Mouse (Mus musculus): ENCODE data around the gene Bahcc1.

The Bahcc1 gene

DNA sequence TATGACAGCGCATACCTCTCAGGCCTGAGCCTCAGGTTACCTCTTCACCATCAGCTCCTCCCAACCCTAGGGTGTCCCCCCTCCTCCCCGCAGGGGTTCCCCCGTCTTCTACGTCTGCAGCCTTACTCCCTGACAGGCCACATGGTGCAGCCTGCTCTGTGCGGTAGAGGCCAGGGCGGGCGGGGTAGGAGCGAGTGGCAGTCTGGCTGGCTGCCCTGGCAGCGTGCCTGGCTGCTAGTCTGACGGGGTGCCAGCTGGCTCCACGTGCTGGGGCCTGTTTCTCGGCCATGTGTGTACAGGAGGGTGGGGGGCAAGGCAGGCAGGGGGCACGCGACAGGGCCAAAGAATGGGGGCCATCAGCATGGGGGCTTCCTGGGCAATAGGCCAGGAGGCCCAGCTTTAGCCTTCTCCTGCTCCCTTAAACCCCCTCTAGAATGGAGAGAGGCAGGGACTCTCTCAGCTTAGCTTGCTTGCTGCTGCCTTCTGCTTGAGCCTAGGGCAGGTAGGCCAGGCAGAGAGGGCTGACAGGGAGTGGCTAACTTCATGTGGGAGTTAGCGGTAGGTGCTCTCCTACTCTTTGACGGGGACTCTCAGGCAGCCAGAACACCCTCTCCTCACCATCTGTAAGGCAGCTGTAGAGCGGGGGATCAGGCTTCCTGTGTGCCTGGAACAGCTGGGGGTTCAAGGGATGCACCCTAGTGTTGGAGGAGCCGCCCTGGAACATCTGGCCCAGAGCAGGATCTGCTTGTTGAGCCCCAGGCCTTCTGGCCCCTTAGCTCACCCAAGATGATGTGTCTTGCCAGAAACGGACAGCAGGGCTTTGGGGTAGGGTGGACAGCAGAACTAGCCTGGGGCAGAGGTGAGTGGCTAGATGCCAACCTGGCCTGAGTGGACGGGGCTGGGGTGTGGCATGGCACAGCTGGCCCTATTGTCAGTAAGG, 28.9 kb downstream of the Bahcc1 start:
- DNase-seq (ENCODE audit: low spot score), result peak; percentile 100

DNA sequence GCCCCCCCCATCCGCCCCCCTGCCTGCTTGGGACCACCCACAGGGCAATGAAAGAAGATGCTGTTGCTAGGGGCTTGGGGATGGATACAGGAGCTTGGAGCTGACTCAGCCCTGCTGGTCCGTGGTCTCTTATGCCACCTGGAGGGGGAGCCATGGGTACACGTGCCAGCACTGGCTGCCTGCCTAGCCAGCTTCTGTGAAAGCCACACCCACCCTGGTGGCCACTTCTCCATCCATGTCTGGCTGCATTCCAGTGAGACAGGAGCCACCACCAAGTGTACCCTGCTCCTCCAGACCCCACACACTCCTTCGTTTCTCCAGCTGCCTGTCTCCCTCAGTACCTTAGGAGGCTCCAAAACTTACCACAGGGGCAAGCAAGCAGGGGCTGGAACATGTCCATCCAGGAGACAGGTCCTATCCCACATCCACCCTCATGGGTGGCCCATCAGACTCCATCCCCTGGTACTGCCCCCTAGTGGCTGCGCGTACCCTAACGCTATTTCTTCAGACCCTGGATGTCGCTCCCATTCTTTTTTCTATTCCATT, 29.7 kb downstream of the Bahcc1 start:
- peak; percentile 70 for DNase-seq (ENCODE audit: low spot score)

DNA sequence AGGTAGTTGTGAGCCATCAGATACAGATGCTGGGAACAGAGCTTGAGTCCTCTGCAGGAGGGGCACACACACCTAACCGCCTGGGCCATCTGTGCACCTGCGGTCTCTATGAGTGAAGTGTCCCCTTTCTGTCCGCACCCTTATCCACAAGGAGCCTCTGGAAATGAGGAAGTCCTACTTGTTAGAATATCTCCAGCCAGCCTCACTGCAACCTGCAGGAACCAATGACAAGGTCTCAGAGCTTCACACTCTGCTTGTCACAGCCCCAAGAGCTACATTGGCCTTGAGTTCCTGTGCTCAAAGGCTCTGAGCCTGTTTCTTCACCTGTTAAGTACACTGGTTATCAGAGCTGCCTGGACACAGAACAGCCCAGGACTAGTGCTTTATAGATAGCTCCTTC, 30.4 kb downstream of the Bahcc1 start:
- no peak for DNase-seq (ENCODE audit: low spot score)

DNA sequence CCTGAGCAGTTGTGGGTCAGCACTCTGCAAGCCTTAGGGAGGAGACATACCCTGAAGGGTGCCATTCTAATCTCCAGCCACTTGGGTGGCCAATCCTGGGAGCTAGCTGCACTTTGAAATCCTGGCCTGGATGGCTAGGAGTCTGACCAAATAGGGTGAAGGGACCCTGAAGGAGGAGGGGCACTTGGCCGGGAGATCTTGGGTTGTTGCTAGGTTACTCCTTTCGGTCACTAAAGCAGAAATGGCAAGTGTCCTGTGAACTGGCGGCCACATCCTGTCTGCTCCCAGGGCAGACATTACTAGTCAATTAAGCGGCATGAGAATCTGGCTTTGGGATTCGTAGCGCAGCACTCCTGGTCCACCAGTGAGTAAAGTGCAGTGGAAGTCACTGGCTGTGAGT, 31.3 kb downstream of the Bahcc1 start:
- DNase-seq (ENCODE audit: low spot score), result no peak

DNA sequence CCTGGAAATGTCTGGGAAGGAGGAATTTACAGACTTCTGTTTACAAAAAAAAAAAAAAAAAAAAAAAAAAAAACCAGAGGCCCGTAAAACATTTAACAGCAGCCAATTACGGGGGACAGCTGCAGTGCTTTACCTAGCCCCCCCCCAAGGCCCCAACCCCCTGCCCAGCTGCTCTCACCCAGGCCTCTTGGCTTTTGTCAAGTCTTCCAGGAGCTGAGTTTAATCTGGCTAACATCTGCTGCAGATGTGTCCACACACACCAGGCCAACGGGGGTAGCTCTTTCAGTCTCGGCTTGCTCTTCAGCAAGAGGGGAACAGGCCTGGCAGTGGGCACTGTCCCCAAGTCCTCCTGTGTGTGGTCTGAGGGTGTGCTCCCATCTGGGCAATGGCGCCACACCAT, 32.7 kb downstream of the Bahcc1 start:
- DNase-seq (ENCODE audit: low spot score), result no peak

DNA sequence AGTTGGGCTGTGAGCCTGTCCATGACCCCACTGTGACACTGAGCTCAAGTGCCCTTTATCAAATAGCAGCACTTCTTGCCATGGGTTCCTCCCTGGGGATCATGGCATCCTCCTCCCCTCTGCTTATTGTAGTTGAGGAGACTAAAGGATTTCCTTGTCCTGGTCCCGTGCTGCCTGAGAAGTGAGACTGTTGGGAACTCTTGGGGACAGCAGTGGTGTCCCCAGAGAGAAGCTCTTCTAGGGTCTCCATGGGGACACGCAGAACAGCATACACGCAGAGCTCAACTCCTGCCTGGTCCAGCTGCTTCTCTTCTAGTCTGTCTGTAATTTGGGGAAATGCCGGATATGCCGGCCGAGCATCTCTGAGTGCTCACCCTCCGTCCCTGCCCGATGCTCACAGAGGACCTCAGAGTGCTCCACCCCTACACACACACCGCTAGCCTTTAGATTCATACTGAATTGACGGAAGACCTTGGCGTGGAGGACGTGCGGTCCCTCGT, 33.6 kb downstream of the Bahcc1 start:
- no peak for DNase-seq (ENCODE audit: low spot score)

DNA sequence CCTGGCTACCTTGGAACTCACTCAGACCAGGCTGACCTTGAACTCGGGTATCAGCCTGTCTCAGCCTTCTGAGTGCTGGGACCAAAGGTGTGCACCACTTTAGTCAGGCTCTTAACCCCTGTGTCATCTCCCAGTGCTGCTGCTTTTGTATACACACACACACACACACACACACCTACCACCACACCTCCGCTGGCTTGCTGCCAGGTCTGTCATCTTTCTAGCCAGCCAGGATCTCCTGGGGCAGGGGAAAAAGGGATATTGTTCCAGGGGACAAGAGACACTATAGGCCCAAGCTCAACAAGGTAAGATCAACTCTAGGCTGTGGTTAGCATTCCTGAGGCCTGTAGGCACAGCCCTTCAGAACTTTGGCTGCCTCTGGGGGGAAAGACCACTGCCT, 34.5 kb downstream of the Bahcc1 start:
- no peak for DNase-seq (ENCODE audit: low spot score)

DNA sequence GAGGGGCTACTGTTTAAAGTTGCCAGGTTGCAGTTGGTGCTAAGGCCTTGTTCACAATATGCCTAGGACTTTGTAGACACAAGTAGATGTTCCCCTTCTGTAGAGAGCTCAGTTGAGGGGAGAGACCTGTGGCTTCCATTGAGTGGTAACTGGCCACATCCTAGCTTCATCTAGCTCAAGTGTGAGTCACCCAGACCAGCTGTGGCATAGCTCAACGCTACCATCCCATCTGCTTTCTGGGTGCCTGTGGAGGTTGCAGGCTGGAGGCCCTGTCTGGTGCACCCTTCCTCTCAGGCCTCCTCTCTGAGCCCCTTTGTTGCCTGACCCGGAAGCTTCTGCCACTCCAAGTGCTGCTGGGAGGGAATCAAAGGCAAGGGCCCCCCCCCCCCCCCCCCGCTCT, 34.9 kb downstream of the Bahcc1 start:
- no peak for DNase-seq (ENCODE audit: low spot score)

DNA sequence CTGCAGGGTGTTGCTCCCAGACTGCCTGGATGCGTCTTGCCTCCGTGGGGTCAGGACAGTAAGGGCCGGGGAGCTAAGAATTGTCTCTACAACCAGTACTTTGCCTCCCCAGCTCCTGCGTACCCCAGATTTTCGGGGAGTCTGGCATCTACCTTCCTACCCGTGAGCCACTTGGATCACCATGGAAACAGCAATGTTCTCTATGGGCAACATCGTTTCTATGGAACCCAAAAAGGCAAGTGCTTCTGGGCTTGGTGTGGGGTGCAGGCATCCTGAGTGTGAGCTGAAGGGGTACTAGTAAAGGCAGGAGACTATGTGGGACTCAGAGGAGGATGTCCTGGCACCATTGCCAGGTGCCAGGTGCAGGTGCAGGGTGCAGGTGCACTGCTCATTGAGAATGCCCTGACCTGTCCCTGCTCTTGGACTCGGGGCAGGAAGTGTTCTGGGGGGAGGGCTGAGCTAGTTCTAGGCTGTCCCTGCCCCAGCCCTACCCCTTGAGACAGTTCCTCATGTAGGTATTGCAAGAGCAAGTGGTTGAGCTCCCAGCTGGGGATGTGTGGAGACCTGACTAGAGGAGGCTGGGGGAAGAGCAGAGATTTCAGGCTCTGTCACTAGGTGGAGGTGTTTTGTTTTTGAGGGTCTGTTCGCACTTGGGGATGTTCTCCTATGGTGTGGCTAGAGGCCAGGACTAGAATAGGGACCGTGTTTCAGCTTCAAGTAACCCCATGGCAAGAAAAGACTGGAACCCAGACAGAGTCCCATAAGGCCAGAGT, 35.6 kb downstream of the Bahcc1 start:
- DNase-seq (ENCODE audit: low spot score), result no peak

DNA sequence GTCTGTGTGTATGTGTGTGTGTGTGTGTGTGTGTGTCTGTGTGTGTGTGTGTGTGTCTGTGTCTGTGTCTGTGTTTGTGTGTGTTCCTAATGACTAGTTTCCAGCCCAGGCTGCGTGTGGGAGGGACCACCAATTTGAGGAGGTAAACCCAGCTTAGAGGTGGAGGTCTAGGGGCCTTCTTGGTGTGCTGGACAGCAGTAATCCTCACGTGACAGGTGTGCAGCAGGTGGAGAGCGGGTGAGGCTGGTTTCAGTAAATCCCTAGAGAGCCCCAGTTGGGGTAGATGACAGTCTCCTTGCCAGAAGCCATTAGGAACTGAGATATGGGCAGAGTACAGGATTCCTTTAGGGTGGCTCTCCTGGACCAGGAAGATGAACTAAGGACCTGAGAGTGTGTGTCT, 36.3 kb downstream of the Bahcc1 start:
- no peak for DNase-seq (ENCODE audit: low spot score)

DNA sequence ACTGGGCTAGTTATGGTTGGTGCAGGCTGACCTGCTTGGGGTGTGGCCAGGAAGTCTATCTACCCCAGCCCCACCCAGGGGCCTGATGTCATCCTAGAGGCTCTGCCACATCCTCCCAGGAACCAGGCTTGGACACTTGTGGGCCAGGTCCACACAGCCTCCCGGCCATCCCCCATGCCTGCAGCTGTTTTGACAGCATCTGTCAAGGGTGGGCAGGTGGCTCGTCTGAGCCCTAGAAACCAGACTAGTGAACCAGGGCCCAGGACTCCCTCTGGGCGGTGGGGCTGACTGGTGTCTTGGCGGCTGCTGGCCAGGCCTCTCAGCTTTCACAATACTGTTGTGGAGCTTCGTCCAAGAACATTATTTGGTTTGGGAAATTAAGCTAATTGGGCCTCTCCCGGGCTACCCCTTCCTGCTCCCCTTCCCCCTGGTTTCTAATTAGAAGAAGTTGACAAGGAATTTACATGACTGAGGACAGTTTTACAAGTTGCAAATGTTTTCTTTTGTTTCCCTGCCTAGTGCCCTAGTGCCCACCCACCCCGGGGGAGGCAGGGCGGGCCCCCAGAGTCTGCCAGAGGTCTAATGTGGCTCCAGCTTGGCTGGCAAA, 36.9 kb downstream of the Bahcc1 start:
- no peak for DNase-seq (ENCODE audit: low spot score)

DNA sequence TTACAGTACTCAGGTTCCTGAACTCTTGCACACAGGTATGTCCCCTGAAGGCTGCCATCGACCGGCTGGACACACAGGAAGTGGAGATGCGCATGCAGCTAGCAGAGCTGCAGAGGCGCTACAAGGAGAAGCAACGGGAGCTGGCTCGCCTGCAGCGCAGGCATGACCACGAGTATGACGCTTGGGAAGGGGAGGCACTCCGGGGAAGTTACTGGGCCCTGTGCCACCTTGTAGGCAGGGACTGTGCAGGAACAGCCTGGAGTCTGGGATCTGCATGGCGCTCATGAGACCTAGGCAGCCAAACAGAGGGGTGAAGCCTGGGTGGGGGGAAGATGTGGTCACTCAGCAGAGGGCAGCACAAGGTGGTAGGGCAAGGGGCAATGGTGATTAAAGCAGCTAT, 46.6 kb downstream of the Bahcc1 start:
- no peak for DNase-seq (ENCODE audit: low spot score)

DNA sequence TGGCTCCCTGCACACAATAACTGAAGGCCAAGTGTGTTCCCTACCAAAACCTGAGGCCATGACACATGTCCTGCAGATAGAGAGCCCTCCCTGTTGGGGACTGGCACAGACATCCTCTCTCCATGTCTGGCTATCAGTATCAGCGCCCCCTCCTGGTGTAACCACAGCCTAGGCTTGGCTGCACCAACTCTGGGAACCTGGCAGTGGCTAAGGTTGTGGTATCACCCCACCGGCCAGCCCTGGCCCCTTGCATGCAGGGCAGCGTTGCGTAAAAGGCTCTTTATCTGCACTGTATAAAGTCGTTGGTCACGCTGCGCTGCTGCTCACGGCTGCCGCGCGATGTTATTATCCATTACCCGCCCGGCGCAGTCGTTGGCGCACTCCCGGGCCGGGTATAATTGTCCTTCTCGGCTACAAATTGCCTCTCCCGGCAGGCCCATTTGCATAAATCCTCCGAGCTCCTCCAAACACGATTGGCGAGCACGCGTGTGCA, 47.6 kb downstream of the Bahcc1 start:
- DNase-seq (ENCODE audit: low spot score), result no peak

DNA sequence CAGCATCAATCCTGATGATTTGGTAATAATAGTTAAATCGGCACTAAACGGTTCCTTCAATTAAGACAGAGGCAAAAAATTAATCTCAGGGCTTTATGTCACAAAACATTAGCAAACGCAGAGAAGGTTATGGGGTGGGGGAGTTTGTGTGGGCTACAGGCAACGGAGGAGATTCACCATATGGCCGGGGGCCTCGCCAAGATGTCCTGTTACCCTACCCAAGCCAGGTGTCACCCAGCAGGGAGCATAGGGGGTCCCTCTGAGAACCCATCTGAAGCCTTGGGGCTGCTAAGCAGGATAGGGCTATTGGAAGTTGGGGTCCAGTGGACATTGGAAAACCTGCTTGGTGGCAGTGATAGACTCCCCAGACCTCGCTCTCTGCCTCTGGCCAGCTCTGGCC, 48.0 kb downstream of the Bahcc1 start:
- DNase-seq (ENCODE audit: low spot score), result no peak

DNA sequence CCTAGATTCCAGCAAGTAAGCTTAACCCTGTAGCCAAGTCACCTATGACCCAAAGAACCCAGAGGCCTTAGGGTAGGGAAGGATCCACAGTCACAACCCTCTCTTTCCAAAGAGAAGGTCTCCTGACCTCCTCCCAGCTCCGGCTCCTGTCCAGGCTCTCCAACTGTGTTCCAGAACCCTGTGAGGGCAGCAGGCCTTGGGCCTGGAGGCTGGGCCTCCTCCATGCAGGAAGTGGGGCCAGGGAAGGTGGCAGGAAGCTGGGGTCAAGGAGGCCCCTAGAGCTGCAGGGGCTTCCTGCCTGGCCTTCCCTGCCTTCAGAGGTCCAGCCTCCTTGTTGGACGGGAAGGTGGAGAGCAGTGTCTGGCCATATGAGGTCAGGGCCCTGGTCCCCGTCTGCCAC, 48.5 kb downstream of the Bahcc1 start:
- no peak for DNase-seq (ENCODE audit: low spot score)

DNA sequence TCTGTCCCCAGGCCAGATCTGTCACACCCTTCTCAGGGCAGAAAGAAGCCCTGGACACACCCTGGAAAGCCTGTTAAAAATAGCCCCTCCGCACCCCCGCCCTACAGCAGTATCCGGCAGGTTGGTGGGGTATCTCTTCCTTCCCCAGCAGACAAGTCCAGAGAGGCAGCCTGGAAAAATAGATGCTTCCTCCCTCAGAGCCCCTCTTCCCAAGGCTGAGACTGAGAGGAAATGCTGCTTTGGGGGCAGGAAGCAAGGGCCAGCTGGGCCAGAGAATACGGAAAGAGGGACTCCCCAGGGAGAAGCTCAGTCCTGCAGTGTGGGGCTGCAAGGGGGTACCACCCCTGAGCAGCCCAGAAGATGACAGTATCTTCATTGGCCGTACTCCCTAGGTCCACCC, 50.8 kb downstream of the Bahcc1 start:
- no peak for DNase-seq (ENCODE audit: low spot score)

DNA sequence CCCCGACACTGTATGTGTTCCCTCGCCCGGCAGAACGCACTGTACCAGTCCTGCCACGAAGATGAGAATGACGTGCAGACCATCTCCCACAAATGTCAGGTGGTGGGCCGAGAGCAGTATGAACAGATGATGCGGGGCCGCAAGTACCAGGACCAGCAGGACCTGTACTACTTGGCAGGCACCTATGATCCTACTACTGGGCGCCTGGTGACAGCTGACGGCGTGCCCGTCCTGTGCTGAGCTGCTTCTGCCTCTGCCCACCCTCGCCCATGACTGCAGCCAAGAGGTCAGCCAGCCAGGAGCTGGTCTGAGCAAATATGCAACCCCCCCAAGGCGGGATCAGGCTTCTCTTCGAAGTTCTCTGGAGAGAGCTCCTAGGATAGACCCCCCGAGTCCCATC, 56.9 kb downstream of the Bahcc1 start:
- no peak for DNase-seq (ENCODE audit: low spot score)

DNA sequence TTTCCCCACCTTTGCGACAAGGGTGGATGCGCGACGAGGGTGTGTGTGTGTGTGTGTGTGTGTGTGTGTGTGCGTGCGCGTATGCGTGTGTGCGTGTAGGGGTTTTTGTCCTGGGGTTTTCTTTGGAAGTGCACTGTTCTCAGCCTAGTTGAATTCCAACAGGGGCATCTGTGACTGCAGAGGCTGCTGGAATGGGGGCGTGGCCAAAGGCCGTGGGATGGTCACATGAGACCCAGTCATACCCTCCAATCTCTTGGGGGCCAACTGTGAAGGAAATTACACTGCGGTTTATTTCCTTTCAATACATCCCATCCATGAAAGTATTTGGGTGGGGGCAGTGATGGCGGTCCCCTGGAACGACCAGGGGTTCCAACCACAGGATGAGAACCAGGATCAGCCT, 57.5 kb downstream of the Bahcc1 start:
- DNase-seq (ENCODE audit: low spot score), result no peak

DNA sequence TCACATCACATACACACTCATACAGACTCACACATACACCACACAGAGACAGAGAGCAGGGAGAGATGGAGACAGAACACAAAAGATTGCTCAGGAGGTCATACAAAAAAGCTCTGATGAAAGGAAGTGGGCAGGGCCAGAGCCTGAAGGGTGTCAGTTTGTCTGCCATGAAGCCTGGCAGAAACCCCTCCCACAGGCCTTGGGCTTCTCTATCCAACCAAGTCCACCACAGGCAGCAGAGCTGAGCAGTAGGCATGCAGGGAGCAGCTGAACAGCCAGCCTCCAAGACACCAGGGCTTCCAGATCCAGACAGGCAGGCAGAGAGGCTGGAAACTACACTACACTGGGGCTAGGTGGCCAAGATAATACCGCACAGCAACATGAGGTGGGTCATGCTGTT, 61.0 kb downstream of the Bahcc1 start:
- DNase-seq (ENCODE audit: low spot score), result no peak

DNA sequence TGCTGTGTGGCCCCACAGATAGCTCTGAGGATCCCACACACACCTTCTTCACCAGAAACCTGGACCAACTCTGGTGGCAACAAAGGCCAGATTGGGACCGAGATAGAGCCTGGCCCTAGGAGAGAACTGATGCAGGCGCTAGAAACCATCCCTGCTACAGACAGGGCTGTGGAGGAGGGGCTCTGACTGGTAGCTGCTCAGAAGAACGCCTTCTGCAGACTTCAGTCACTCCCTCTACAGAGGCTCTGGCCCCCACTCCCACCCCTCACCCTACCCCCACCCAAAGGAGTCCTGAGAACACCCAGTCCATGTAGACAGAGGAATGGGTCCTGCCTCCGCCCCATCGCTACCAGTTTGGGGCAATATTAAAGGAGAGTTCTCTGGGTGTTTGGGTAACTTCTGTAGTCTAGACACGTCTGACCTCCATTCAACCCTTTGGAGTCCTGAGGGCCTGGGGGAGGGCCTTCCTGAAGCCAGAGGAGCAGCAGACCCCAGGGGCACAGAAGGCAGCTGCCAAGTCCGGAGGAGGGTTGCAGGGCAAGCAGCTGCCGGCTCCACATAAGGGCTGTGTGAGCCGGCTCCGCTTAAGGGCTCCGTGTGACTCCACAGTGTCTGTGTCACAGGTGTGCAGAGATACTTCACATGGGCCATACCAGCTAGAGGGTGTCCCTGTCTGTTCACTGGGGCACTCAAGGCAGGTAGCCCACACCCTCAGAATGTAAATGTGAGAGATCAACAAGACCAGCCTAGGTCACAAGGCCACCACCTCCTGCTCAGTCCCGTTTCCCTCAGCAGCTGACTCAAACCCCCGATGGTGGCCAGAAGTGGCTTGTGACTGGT, 63.8 kb downstream of the Bahcc1 start:
- DNase-seq (ENCODE audit: low spot score), result no peak

DNA sequence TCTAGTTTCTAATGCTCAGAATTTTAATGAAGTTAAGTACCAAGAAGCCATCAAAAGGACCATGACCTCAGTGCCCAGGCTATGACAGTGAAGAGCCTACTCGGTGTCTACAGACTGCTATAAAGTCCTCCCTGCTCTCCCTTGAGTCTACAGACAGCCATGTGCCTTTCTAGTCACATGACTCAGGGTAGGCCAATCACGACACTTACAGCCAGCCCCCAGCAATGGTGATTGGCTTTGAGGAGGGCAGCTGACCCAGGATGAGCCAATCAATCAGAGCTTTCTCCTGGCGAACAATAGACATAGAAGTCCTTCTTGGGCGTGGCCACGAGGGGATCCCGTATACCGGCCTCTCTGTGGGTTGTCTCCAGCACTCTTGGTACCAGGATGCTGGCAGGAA, 65.0 kb downstream of the Bahcc1 start:
- DNase-seq (ENCODE audit: low spot score), result no peak

All from ovary, postnatal 14 days (tissue).